Mouse (Mus musculus) thymus, postnatal 10 days (tissue): Measurements from ENCODE around the gene Chd2.
A peak's percentile ranks its signal among the peaks of the same experiment; 100 is the strongest.

Source experiments
- DNase-seq, 2 experiments: peaks; one replicate each; pipeline ENCODE4 v3.0.0; 2021; ENCODE audit warnings: low spot score in 2 of 2

The Chd2 gene

GRCm38 (mm10) chr7:73561492-73562055, 19.9 kb upstream of the Chd2 start:
- no peak for DNase-seq

GRCm38 (mm10) chr7:73560811-73561210, 19.2 kb upstream of the Chd2 start:
- DNase-seq = no peak

- DNase-seq = no peak
Observed at GRCm38 (mm10) chr7:73559853-73560190, 18.2 kb upstream of the Chd2 start.

- no peak for DNase-seq
Observed at GRCm38 (mm10) chr7:73559170-73559852, 17.7 kb upstream of the Chd2 start.

GRCm38 (mm10) chr7:73558293-73559169, 16.9 kb upstream of the Chd2 start:
- peak; percentile 99 to 100 for DNase-seq

- peak; percentile 42 to 55 for DNase-seq
Observed at GRCm38 (mm10) chr7:73557671-73558265, 16.1 kb upstream of the Chd2 start.

- no peak for DNase-seq
Observed at GRCm38 (mm10) chr7:73556688-73557667, 15.3 kb upstream of the Chd2 start.

- DNase-seq = no peak
Observed at GRCm38 (mm10) chr7:73555918-73556580, 14.4 kb upstream of the Chd2 start.

GRCm38 (mm10) chr7:73554849-73555248, 13.2 kb upstream of the Chd2 start:
- no peak for DNase-seq

DNA sequence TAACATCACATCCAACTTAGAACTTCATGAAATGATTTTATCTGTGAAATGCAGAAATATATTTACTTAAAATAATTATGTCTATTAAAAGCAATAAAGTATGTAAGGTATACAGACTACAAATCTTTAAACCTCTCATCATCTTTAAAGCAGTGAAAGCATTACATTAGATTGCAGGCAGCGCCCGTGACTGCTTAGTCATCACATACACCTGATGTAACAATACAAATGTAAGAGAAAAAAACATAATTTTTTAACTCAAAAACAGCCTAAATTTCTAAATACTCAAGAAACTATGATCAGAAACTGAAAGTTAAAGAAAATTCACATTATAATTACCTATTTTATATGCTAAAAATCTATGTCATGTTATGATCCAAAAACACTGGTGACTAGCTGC, 11.5 kb upstream of the Chd2 start:
- peak in 1 of 2 experiments; percentile 3 for DNase-seq

GRCm38 (mm10) chr7:73552054-73552750, 10.6 kb upstream of the Chd2 start:
- no peak for DNase-seq

DNA sequence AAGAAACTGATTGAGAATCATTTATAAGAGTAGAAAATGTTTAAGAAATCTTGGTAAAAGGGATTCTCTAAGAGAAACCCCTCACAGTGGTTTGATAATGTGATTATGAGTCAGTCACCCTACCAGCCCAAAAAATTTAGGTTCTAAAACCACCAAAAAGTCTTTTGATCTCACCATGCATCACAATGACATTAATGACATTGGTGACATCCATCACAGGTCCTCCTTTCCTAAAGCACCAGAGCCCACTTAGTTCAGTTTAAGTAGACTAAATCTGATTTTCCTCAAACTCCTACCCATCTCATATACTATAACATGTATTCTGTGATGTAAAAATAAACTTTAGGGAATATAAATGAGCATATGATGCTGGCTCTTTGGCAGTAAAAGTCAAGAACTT, 9.7 kb upstream of the Chd2 start:
- DNase-seq = no peak

DNA sequence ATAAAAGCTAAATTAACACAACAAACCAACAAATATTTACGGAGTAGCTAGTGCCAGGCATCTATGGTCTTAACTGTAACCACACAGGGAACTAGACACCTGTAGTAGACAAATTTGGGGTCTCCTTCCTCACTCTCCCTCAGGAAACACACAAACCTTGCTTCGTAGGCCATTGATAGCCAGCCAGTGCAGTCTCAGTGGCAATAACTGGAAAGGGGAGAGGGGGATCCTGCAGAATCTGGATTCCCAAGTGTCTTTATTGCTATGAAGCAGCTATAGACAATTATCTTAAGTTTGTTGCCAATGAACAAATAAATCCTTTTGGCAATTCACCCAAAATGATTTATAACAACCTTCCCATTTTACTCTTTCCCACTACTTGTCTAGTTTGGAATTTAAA, 6.4 kb upstream of the Chd2 start:
- DNase-seq = no peak

DNA sequence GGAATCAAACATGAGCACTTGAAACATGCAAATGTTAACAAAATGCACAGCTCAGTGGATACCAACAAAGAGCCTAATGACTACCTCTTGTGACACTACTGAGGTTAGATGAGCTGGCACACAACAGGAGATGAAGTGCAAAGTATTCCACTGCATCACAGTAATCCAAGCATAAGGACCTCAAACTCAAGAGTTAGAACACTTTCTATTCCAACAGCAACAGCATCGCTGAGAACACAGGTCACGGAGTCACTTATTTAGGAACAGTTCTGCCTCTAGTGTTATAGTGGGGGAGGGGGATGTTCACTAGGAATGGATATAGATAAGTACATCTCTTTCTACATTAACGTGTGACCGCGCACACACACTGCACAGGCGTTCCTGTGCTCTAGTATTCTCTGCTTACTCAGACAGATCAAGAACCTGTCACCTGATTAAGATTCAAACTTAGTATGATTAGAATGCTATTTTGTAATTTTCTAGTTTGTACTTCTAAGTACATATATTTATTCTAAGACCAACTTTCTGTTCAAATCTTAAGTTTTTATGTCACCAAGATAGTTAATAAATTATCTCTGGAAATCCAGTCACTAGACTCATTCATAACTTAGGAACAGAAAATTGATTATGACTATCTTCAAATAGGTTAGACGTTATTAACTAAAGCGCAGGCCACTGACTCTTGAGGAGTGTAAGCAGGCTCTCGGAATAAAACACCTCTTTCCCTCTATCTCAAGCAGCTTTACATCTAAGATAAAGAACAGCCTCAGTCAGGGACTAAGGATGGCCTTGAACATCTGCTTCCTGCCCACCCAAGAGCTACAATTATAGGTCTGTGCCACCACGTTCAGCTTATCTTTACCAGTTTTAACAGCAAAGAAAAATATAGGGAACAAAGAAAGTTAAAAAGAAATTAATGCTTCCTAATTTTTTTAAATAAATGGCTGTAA, 5.2 kb upstream of the Chd2 start:
- DNase-seq = no peak

GRCm38 (mm10) chr7:73545004-73545403, 3.4 kb upstream of the Chd2 start:
- DNase-seq = no peak

DNA sequence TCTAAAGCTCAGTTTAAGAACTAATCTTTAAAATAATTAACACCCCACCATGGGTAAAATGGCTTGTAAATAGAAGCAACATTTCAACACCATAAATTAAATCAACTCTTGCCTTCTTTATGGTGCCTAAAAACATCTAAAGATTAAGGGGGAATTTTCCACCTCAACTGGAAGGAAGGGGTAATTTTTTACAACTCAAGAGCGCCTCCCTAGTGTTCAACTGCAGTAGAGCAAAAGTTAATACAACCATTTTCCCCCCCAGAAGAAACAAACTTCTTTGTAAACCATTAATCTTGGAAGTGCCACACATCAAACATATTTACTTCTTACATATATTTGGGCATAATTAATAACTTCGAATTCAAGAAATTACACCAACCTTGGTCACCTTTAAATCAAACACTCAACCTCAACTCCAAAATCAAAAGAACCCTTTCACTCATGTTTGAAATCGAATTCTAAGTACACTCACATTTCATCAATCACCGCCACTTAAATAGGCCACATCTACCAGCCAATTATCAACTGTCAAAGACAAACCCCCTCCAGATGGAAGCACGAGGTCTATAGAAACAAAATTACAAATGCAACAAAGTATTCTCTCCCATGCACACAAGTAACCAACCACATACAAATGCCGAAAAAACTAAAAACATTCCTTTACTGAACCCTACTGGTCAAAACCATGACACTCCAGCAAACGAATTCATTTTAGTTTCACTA, 662 bp upstream of the Chd2 start:
- DNase-seq = no peak

DNA sequence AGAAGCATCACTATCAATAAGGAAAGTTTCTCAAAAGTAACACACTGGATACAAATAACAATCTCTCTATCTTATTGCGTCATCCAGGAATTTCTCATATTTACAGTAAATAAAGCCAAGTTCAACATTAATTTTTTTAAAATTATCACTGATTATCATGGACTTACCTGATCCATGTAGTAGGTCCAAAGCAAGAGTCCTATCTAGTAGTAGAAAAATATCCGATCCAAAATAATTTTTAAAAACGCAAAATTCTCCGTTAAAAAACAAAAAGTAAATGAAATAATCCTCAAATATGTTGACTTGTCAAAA, 595 bp downstream of the Chd2 start:
- no peak for DNase-seq
